Comparison of ENCODE assay signal across 22 mouse cellular contexts in the genomic region with DNA sequence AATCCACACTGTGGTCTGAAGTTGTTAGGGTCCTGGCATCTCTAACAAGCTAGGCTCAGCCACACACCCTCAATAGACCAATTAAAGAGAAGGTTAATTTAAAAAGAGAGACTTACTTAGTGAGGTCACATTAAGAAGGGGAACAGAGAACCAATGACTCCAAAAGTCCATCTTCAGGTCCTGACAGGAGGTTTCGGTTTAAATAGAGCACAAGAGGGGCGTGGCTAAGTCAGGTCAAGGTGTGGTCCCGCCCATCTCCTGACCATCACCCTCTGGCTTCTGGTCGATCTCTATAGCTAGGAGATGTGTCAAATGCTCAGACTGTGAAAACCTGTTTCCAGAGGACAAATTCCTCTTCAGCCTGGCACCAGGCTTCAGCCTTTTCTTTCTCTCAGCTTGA. TPM values are rescaled to one million over a fixed set of nuclear protein-coding genes. Genes with fewer than 3 reads are reported as not detected.
DNase-seq lines count a peak whose midpoint lies in the region; ATAC-seq and TF ChIP-seq lines count a peak whose summit lies in the region.
"Had no signal": no experiment of that assay in that cellular context is flagged by ENCODE, and none has a peak within 500 bp of the region (broad histone marks: within the 10 kb centered on the region; RNA-seq: fewer than 3 reads in every experiment).

No protein-coding gene starts in this region.

- no peak overlapping the region for H3K4me3 ChIP-seq in liver, adult 2 months (ENCODE audit: insufficient read depth, low read depth, low read length)
- H3K4me3 ChIP-seq in liver, embryonic 12.5 days, result no peak overlapping the region
- peak overlapping the region in 2 of 3 experiments; percentile 14 to 20 for H3K4me3 ChIP-seq in CH12.LX (replicated peaks in 1 of 3; ENCODE audit: low read depth in 2 of 3, low read length in 2 of 3, poor library complexity in 1 of 3)

- H3K27ac ChIP-seq in liver, adult 2 months (replicated peaks; ENCODE audit: insufficient read depth, low read depth, low read length), result no peak overlapping the region
- no peak overlapping the region for H3K27ac ChIP-seq in liver, embryonic 12.5 days
- H3K27ac ChIP-seq in CH12.LX (ENCODE audit: insufficient read depth, low read depth), result peak overlapping the region; percentile 98; the same call in 1 of the 2 replicates

- TF ChIP-seq EP300 in CH12.LX (IDR thresholded peaks at IDR 0.05; ENCODE audit: low read length), result peak; percentile 32; the same call in 1 of the 2 replicates

- no peak for TF ChIP-seq RAD21 in CH12.LX (IDR thresholded peaks at IDR 0.05; ENCODE audit: low read depth, low read length)

- H3K4me1 ChIP-seq in liver, adult 2 months (ENCODE audit: control insufficient read depth, insufficient read depth, low read length), result no peaks in the 10 kb centered on the region
- H3K4me1 ChIP-seq in liver, embryonic 12.5 days, result peaks cover 7% of the 10 kb centered on the region; the same call in 1 of the 2 replicates
- peaks cover 54 to 97% of the 10 kb centered on the region in 2 experiments for H3K4me1 ChIP-seq in CH12.LX (ENCODE audit: control insufficient read depth in 1 of 2, insufficient read depth in 2 of 2)

- TF ChIP-seq POLR2A in liver, adult 2 months (IDR thresholded peaks at IDR 0.05; ENCODE audit: extremely low read depth, insufficient read depth, low read length), result no peak
- TF ChIP-seq POLR2A in CH12.LX (IDR thresholded peaks at IDR 0.05; ENCODE audit: low read depth, low read length), result peak; percentile 72

- TF ChIP-seq CTCF in liver, adult 2 months (IDR thresholded peaks at IDR 0.05; ENCODE audit: low read depth, low read length), result no peak
- no peak for TF ChIP-seq CTCF in CH12.LX (conservative IDR thresholded peaks at IDR 0.05 in 1 of 2, IDR thresholded peaks at IDR 0.05 in 1 of 2; ENCODE audit: low read depth in 2 of 2, low read length in 2 of 2)

- H3K9ac ChIP-seq in liver, adult 2 months (ENCODE audit: low read depth, low read length), result no peak overlapping the region
- no peak overlapping the region for H3K9ac ChIP-seq in liver, embryonic 12.5 days
- H3K9ac ChIP-seq in CH12.LX (ENCODE audit: insufficient read depth, low read depth), result 0 out of 2 replicates have a peak overlapping the region, but pooled peaks have one; percentile 35

- dilution Hi-C loops in CH12.LX (cut with MboI; ENCODE audit: extremely low pct_ligation_motif_present, extremely low pct_unique_long_range_greater_than_20kb, low sequenced_read_pairs), result no loop called here

- no peaks in the 10 kb centered on the region for H3K36me3 ChIP-seq in liver, adult 2 months (ENCODE audit: control insufficient read depth, insufficient read depth, low read length)
- H3K36me3 ChIP-seq in liver, embryonic 12.5 days, result no peaks in the 10 kb centered on the region
- peaks cover 0 to 23% of the 10 kb centered on the region in 2 experiments for H3K36me3 ChIP-seq in CH12.LX (replicated peaks in 1 of 2; ENCODE audit: control insufficient read depth in 1 of 2, insufficient read depth in 1 of 2, low read length in 1 of 2)
- H3K36me3 ChIP-seq: G1E had no signal

- no peaks in the 10 kb centered on the region for H3K9me3 ChIP-seq in liver, embryonic 12.5 days (replicated peaks)
- no peaks in the 10 kb centered on the region for H3K9me3 ChIP-seq in CH12.LX (replicated peaks; ENCODE audit: low read length)
- H3K9me3 ChIP-seq: G1E had no signal

- no peaks in the 10 kb centered on the region for H3K79me2 ChIP-seq in liver, adult 2 months (ENCODE audit: control insufficient read depth, insufficient read depth, low read length)
- H3K79me2 ChIP-seq in CH12.LX (replicated peaks; ENCODE audit: control insufficient read depth, extremely low read depth, insufficient read depth, poor library complexity, severe bottlenecking), result peaks cover 5% of the 10 kb centered on the region; the same call in 1 of the 2 replicates

- in situ Hi-C loops in CH12.LX (cut with MboI; ENCODE audit: low pct_ligation_motif_present, low pct_unique_long_range_greater_than_20kb, low sequenced_read_pairs), result no loop called here

- ATAC-seq in liver, embryonic 12.5 days, result no peak
- ATAC-seq: activated CD4-positive, CD25-positive, alpha-beta regulatory T cell, adult 4 months; CD4-positive, CD25-positive, alpha-beta regulatory T cell, adult 4 months; Patski had no signal

- peak; percentile 1 for DNase-seq in liver, adult 2 months (ENCODE audit: extremely low read depth, low read depth, low spot score)
- DNase-seq in CH12.LX (ENCODE audit: extremely low read depth) (peak; percentile 74), ZHBTc4 (ENCODE audit: low read depth, low spot score) (peak; percentile 29)
- DNase-seq in ovary, postnatal 10 days (ENCODE audit: low spot score), result no peak
- DNase-seq in cerebellum, adult 11 months, result no peak
- DNase-seq: adrenal gland, adult 2 months; adrenal gland, adult 8-10 months; adrenal gland, postnatal 10 days; adrenal gland, postnatal 14 days; adrenal gland, postnatal 25 days; adrenal gland, postnatal 36 days; B cell, adult 2 months; cerebellum, adult 11-12 months; cerebellum, adult 18-20 months; cerebellum, adult 2 months; cerebellum, adult 8-10 months; cerebellum, adult 9-10 months had no signal

- no peaks in the 10 kb centered on the region for H3K27me3 ChIP-seq in liver, adult 2 months (ENCODE audit: control insufficient read depth, insufficient read depth, low read length)
- H3K27me3 ChIP-seq in liver, embryonic 12.5 days (replicated peaks), result peaks cover 72% of the 10 kb centered on the region
- no peaks in the 10 kb centered on the region for H3K27me3 ChIP-seq in CH12.LX (replicated peaks)

- 43% methylated on average over 4 of the region's 4 CpGs for WGBS in liver, adult 2 months
- 47% methylated on average over 4 of the region's 4 CpGs for WGBS in liver, embryonic 12.5 days (ENCODE audit: insufficient replicate concordance)

- H3K4me2 ChIP-seq in liver, embryonic 12.5 days, result no peak overlapping the region
- H3K4me2 ChIP-seq in CH12.LX (ENCODE audit: insufficient read depth, low read depth, poor library complexity, severe bottlenecking), result peak overlapping the region; percentile 45

TF ChIP-seq in CH12.LX, 34 proteins besides CTCF, POLR2A, EP300 and RAD21 (continues in another document):
- TF ChIP-seq PAX5 (IDR thresholded peaks at IDR 0.05; ENCODE audit: low read length), result no peak
- TF ChIP-seq GABPA (IDR thresholded peaks at IDR 0.05; ENCODE audit: insufficient replicate concordance, low read depth, low read length), result no peak
- TF ChIP-seq KAT2A (IDR thresholded peaks at IDR 0.05; ENCODE audit: insufficient replicate concordance, low read length), result no peak
- no peak for TF ChIP-seq HCFC1 (IDR thresholded peaks at IDR 0.05; ENCODE audit: low read depth, low read length)
- TF ChIP-seq UBTF (IDR thresholded peaks at IDR 0.05; ENCODE audit: low read depth, low read length), result no peak
- TF ChIP-seq ETS1 (conservative IDR thresholded peaks at IDR 0.05; ENCODE audit: low read depth, low read length), result 0 out of 2 replicates have a peak, but pooled peaks have one; percentile 25
- no peak for TF ChIP-seq NRF1 (IDR thresholded peaks at IDR 0.05; ENCODE audit: low read depth, low read length)
- TF ChIP-seq IRF4 (IDR thresholded peaks at IDR 0.05; ENCODE audit: low read depth, low read length), result peak; percentile 50; the same call in 1 of the 2 replicates
- no peak for TF ChIP-seq SIN3A (IDR thresholded peaks at IDR 0.05; ENCODE audit: low read length)
- TF ChIP-seq NELFE (IDR thresholded peaks at IDR 0.05; ENCODE audit: low read depth, low read length), result peak; percentile 53; the same call in 1 of the 2 replicates
- peak; percentile 77 for TF ChIP-seq ZMIZ1 (IDR thresholded peaks at IDR 0.05; ENCODE audit: low read depth, low read length)
- TF ChIP-seq ZC3H11A (IDR thresholded peaks at IDR 0.05; ENCODE audit: low read depth, low read length), result no peak
- no peak for TF ChIP-seq CHD2 (IDR thresholded peaks at IDR 0.05; ENCODE audit: low read length)
- no peak for TF ChIP-seq MAZ (IDR thresholded peaks at IDR 0.05; ENCODE audit: low read depth, low read length)
- TF ChIP-seq MEF2A (IDR thresholded peaks at IDR 0.05; ENCODE audit: borderline replicate concordance, low read depth, low read length), result peak; percentile 16; the same call in 1 of the 2 replicates
- no peak for TF ChIP-seq ZNF384 (IDR thresholded peaks at IDR 0.05; ENCODE audit: low read depth, low read length)
- no peak for TF ChIP-seq MAX (IDR thresholded peaks at IDR 0.05; ENCODE audit: low read length)
- TF ChIP-seq USF1 (IDR thresholded peaks at IDR 0.05; ENCODE audit: low read depth, low read length), result no peak
- peak; percentile 94 for TF ChIP-seq TBP (conservative IDR thresholded peaks at IDR 0.05; ENCODE audit: low read depth, low read length)
- no peak for TF ChIP-seq POLR2AphosphoS2 (IDR thresholded peaks at IDR 0.05; ENCODE audit: low read depth, low read length)
- TF ChIP-seq E2F4 (IDR thresholded peaks at IDR 0.05; ENCODE audit: insufficient replicate concordance, low read depth, low read length), result no peak
- TF ChIP-seq SMC3 (IDR thresholded peaks at IDR 0.05; ENCODE audit: low read depth, low read length), result no peak
- TF ChIP-seq MYC (IDR thresholded peaks at IDR 0.05; ENCODE audit: low read depth, low read length), result no peak
- no peak for TF ChIP-seq ZKSCAN1 (IDR thresholded peaks at IDR 0.05; ENCODE audit: borderline replicate concordance, low read depth, low read length)
- no peak for TF ChIP-seq CHD1 (IDR thresholded peaks at IDR 0.05; ENCODE audit: low read depth, low read length)
- TF ChIP-seq BHLHE40 (IDR thresholded peaks at IDR 0.05; ENCODE audit: low read depth, low read length), result no peak
- peak; percentile 53; the same call in 1 of the 2 replicates for TF ChIP-seq TCF12 (IDR thresholded peaks at IDR 0.05; ENCODE audit: low read depth, low read length)
- no peak for TF ChIP-seq JUND (conservative IDR thresholded peaks at IDR 0.05; ENCODE audit: low read depth, low read length)
- TF ChIP-seq JUN (IDR thresholded peaks at IDR 0.05; ENCODE audit: insufficient read depth, low read depth, low read length), result no peak
- no peak for TF ChIP-seq ELF1 (IDR thresholded peaks at IDR 0.05; ENCODE audit: low read depth, low read length)
- TF ChIP-seq USF2 (conservative IDR thresholded peaks at IDR 0.05; ENCODE audit: low read depth, low read length), result no peak
- TF ChIP-seq RCOR1 (conservative IDR thresholded peaks at IDR 0.05; ENCODE audit: low read depth, low read length), result no peak
- no peak for TF ChIP-seq MAFK (IDR thresholded peaks at IDR 0.05; ENCODE audit: insufficient replicate concordance, low read length)

RNA-seq across cellular contexts. Expression of a gene that starts 13.3 kb away (rescaled TPM):
- under 0.01 and 0.40 TPM in 2 replicates for total RNA-seq in liver, adult 2 months (2014; rRNA removed)
- polyA plus RNA-seq in liver, adult 2 months (2012; rRNA removed), result 0.17 and 0.18 TPM in 2 replicates
- polyA plus RNA-seq in liver, embryonic 12.5 days (2016; fragmentation: Nextera tagmentation; extraction: Ambion mirVana), result 0.51 and 0.54 TPM in 2 replicates
- 13.7 and 19.7 TPM in 2 replicates for total RNA-seq in CH12.LX (2012; rRNA removed)
- total RNA-seq in CH12.LX (2014; rRNA removed), result 2.4 and 5.0 TPM in 2 replicates
- polyA plus RNA-seq in CH12.LX (2012; ENCODE audit: insufficient read length, low read depth), result 48.0 and 61.1 TPM in 2 replicates
- polyA plus RNA-seq: cerebellum, adult 2 months had no signal

Comparison
In these comparisons a context has a peak if more than half of its experiments do, and no peak if none do; other contexts are left out.
1. DNase-seq: peak in liver, adult 2 months (single experiment), CH12.LX (single experiment) and ZHBTc4 (single experiment); none in ovary, postnatal 10 days (single experiment) and cerebellum, adult 11 months (single experiment).
2. H3K4me3 ChIP-seq: peak in CH12.LX (2 of 3); none in liver, adult 2 months (single experiment) and liver, embryonic 12.5 days (single experiment).
3. RNA of a gene that starts 13.3 kb away (polyA plus RNA-seq): 48.0 to 61.1 TPM in CH12.LX; 0.51 to 0.54 TPM in liver, embryonic 12.5 days and 0.17 to 0.18 TPM in liver, adult 2 months; every median in the first group is over 10 times any median in the second.